Comparison of ENCODE assay signal across 25 mouse cellular contexts in the genomic region with DNA sequence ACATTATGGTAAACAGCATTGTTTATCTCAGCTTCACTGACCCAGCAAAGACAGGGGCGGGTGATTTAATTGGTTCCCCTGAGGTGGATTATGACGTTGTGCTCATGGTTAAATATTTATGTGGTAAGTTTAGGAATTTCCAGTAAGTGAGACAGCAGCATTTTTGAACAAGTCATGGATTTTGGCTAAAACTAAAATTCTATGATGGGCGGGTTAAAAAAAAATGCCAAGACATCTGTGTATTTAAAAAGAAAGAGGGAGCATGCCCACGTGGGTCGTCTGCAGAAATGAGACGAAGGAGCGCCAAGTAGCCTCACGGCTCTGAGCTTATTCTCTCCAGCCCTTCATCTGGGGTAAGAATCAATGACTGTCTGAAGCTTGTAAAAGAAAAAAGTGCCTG. TPM values are rescaled to one million over a fixed set of nuclear protein-coding genes. Genes with fewer than 3 reads are reported as not detected.
DNase-seq lines count a peak whose midpoint lies in the region; ATAC-seq and TF ChIP-seq lines count a peak whose summit lies in the region.
"Had no signal": no experiment of that assay in that cellular context is flagged by ENCODE, and none has a peak within 500 bp of the region (broad histone marks: within the 10 kb centered on the region; RNA-seq: fewer than 3 reads in every experiment).

No protein-coding gene starts in this region.

- no peak for ATAC-seq in embryonic facial prominence, embryonic 14.5 days (ENCODE audit: low read depth)
- ATAC-seq in heart, embryonic 12.5 days (ENCODE audit: insufficient number of reproducible peaks, low FRiP score): no peak
- ATAC-seq: forebrain, embryonic 13.5 days; forebrain, embryonic 16.5 days; intestine, embryonic 15.5 days had no signal

- no peak overlapping the region for H3K4me2 ChIP-seq in embryonic facial prominence, embryonic 14.5 days (ENCODE audit: low read depth, low read length)
- no peak overlapping the region for H3K4me2 ChIP-seq in heart, embryonic 12.5 days
- H3K4me2 ChIP-seq: embryonic facial prominence, embryonic 12.5 days; forebrain, embryonic 13.5 days; hindbrain, embryonic 12.5 days; hindbrain, embryonic 15.5 days; intestine, embryonic 15.5 days had no signal

- no peaks in the 10 kb centered on the region for H3K36me3 ChIP-seq in embryonic facial prominence, embryonic 14.5 days (ENCODE audit: control insufficient read depth, insufficient read depth, low read length)
- H3K36me3 ChIP-seq in heart, embryonic 12.5 days: no peaks in the 10 kb centered on the region
- H3K36me3 ChIP-seq in kidney, adult 2 months (ENCODE audit: control insufficient read depth, insufficient read depth, low read length): no peaks in the 10 kb centered on the region
- H3K36me3 ChIP-seq: embryonic facial prominence, embryonic 12.5 days; forebrain, embryonic 10.5 days; heart, embryonic 10.5 days; hindbrain, embryonic 12.5 days; hindbrain, embryonic 15.5 days; intestine, embryonic 15.5 days had no signal

- no peak overlapping the region for H3K4me3 ChIP-seq in embryonic facial prominence, embryonic 14.5 days (ENCODE audit: low read depth, low read length)
- H3K4me3 ChIP-seq in heart, embryonic 12.5 days: no peak overlapping the region
- H3K4me3 ChIP-seq in kidney, adult 2 months (ENCODE audit: insufficient read depth, low read depth, low read length): no peak overlapping the region
- H3K4me3 ChIP-seq: embryonic facial prominence, embryonic 12.5 days; erythroblast, embryonic 14.5 days; forebrain, embryonic 10.5 days; forebrain, embryonic 13.5 days; heart, adult 2 months; heart, embryonic 10.5 days; hindbrain, embryonic 12.5 days; hindbrain, embryonic 15.5 days; intestine, embryonic 15.5 days had no signal

- no peak for TF ChIP-seq CTCF in kidney, adult 2 months (conservative IDR thresholded peaks at IDR 0.05; ENCODE audit: insufficient read depth, insufficient read length, low read depth, low read length)

- no peaks in the 10 kb centered on the region for H3K4me1 ChIP-seq in embryonic facial prominence, embryonic 14.5 days (ENCODE audit: control insufficient read depth, insufficient read depth, low read length)
- H3K4me1 ChIP-seq in heart, embryonic 12.5 days (replicated peaks): no peaks in the 10 kb centered on the region
- no peaks in the 10 kb centered on the region for H3K4me1 ChIP-seq in kidney, adult 2 months (ENCODE audit: control insufficient read depth, insufficient read depth, low read length)
- H3K4me1 ChIP-seq: forebrain, embryonic 10.5 days; forebrain, embryonic 13.5 days; heart, embryonic 10.5 days; hindbrain, embryonic 12.5 days; hindbrain, embryonic 15.5 days; intestine, embryonic 15.5 days had no signal

- no peak overlapping the region for H3K27ac ChIP-seq in embryonic facial prominence, embryonic 14.5 days (replicated peaks; ENCODE audit: low read depth, low read length)
- no peak overlapping the region for H3K27ac ChIP-seq in heart, embryonic 12.5 days (ENCODE audit: poor library complexity, severe bottlenecking)
- H3K27ac ChIP-seq in kidney, adult 2 months (ENCODE audit: insufficient read depth, low read depth, low read length): no peak overlapping the region
- H3K27ac ChIP-seq: embryonic facial prominence, embryonic 12.5 days; forebrain, embryonic 10.5 days; forebrain, embryonic 13.5 days; heart, adult 2 months; heart, embryonic 10.5 days; hindbrain, embryonic 12.5 days; hindbrain, embryonic 15.5 days; intestine, embryonic 15.5 days had no signal

- H3K27me3 ChIP-seq in embryonic facial prominence, embryonic 14.5 days (replicated peaks; ENCODE audit: control insufficient read depth, insufficient read depth, low read length): no peaks in the 10 kb centered on the region
- no peaks in the 10 kb centered on the region for H3K27me3 ChIP-seq in heart, embryonic 12.5 days (replicated peaks)
- no peaks in the 10 kb centered on the region for H3K27me3 ChIP-seq in kidney, adult 2 months (replicated peaks; ENCODE audit: control insufficient read depth, insufficient read depth, low read length)
- H3K27me3 ChIP-seq: embryonic facial prominence, embryonic 12.5 days; forebrain, embryonic 13.5 days; hindbrain, embryonic 12.5 days; hindbrain, embryonic 15.5 days; intestine, embryonic 15.5 days had no signal

- no peak overlapping the region for H3K9ac ChIP-seq in embryonic facial prominence, embryonic 14.5 days (ENCODE audit: low read depth, low read length)
- H3K9ac ChIP-seq in heart, embryonic 12.5 days: no peak overlapping the region
- H3K9ac ChIP-seq: embryonic facial prominence, embryonic 12.5 days; forebrain, embryonic 13.5 days; hindbrain, embryonic 12.5 days; hindbrain, embryonic 15.5 days; intestine, embryonic 15.5 days had no signal

- no peaks in the 10 kb centered on the region for H3K9me3 ChIP-seq in embryonic facial prominence, embryonic 14.5 days (ENCODE audit: control insufficient read depth, low read length)
- H3K9me3 ChIP-seq in heart, embryonic 12.5 days (replicated peaks): no peaks in the 10 kb centered on the region
- H3K9me3 ChIP-seq: embryonic facial prominence, embryonic 12.5 days; forebrain, embryonic 10.5 days; forebrain, embryonic 13.5 days; heart, embryonic 10.5 days; hindbrain, embryonic 12.5 days; hindbrain, embryonic 15.5 days; intestine, embryonic 15.5 days had no signal

- 53% methylated on average over 8 of the region's 8 CpGs for WGBS in embryonic facial prominence, embryonic 14.5 days
- 78% methylated on average over 8 of the region's 8 CpGs for WGBS in heart, embryonic 12.5 days
- 62% methylated on average over 8 of the region's 8 CpGs for WGBS in kidney, adult 2 months

- DNase-seq in 3134 (ENCODE audit: extremely low read depth, insufficient read length, low spot score): peak; percentile 24
- peak; percentile 14 for DNase-seq in Muller cell, postnatal 12 days (ENCODE audit: inconsistent ontology term)
- DNase-seq in embryonic facial prominence, embryonic 14.5 days (ENCODE audit: low spot score): peak; percentile 7
- DNase-seq in fibroblast of lung, adult 2 months (ENCODE audit: low read depth): peak; percentile 63
- DNase-seq in kidney, adult 18-20 months: no peak
- no peak for DNase-seq in kidney, adult 2 months
- DNase-seq: adrenal gland, adult 2 months; adrenal gland, postnatal 14 days; cerebellum, adult 18-20 months; cerebellum, adult 9-10 months; cerebellum, postnatal 14 days; gastrocnemius, postnatal 10 days; gastrocnemius, postnatal 36 days; heart, adult 2 months; kidney, adult 11 months had no signal

- TF ChIP-seq POLR2A in kidney, adult 2 months (IDR thresholded peaks at IDR 0.05; ENCODE audit: low read depth, low read length): no peak

RNA-seq across cellular contexts. Expression of gene Il1rl1, which starts 10.1 kb away (rescaled TPM):
- 2.8 and 3.2 TPM in 2 replicates for polyA plus RNA-seq in embryonic facial prominence, embryonic 14.5 days (2014; fragmentation: Nextera tagmentation; extraction: Ambion mirVana)
- 0.17 and 0.19 TPM in 2 replicates for polyA plus RNA-seq in heart, embryonic 12.5 days (2016; fragmentation: Nextera tagmentation; extraction: Ambion mirVana)
- 0.28 and 0.64 TPM in 2 replicates for polyA plus RNA-seq in kidney, adult 2 months (2012; rRNA removed)
- polyA plus RNA-seq: forebrain, embryonic 10.5 days; forebrain, embryonic 13.5 days; hindbrain, embryonic 15.5 days had no signal

RNA-seq across cellular contexts. Expression of gene Il18r1, which starts 25.8 kb away (rescaled TPM):
- 0.31 and 0.39 TPM in 2 replicates for polyA plus RNA-seq in embryonic facial prominence, embryonic 14.5 days (2014; fragmentation: Nextera tagmentation; extraction: Ambion mirVana)
- not detected in 2 replicates for polyA plus RNA-seq in heart, embryonic 12.5 days (2016; fragmentation: Nextera tagmentation; extraction: Ambion mirVana)
- polyA plus RNA-seq in kidney, adult 2 months (2012; rRNA removed): 0.34 and 0.58 TPM in 2 replicates
- polyA plus RNA-seq: embryonic facial prominence, embryonic 12.5 days; erythroblast, embryonic 14.5 days; forebrain, embryonic 10.5 days; forebrain, embryonic 13.5 days; forebrain, embryonic 16.5 days; heart, embryonic 10.5 days; hindbrain, embryonic 12.5 days; hindbrain, embryonic 15.5 days had no signal

Comparison
In these comparisons a context has a peak if more than half of its experiments do, and no peak if none do; other contexts are left out.
1. DNase-seq: peak in 3134 (single experiment), Muller cell, postnatal 12 days (single experiment), embryonic facial prominence, embryonic 14.5 days (single experiment) and fibroblast of lung, adult 2 months (single experiment); none in kidney, adult 18-20 months (single experiment) and kidney, adult 2 months (single experiment).